Mouse (Mus musculus) liver, postnatal 0 days (tissue): ENCODE data around the gene Ubxn7.

Experiments
- CTCF ChIP-seq: sonication (generic); IDR thresholded peaks from 2 replicates; pipeline ENCODE4 v1.5.1; 2016; ENCODE audit warnings: antibody characterized with exemption, low read depth
- EP300 ChIP-seq: IDR thresholded peaks from 2 replicates; pipeline ENCODE4 v1.6.1; 2016; ENCODE audit warnings: antibody characterized with exemption, low read depth, mild to moderate bottlenecking

GRCm38 (mm10) chr16:32417457-32417856 is 85.4 kb downstream of the Ubxn7 start:
- no peak for TF ChIP-seq CTCF
- no peak for TF ChIP-seq EP300
